Mouse (Mus musculus): Measurements from ENCODE around the gene Pbx1. TPM values are rescaled to one million over a fixed set of nuclear protein-coding genes. Genes with fewer than 3 reads are reported as not detected.

The Pbx1 gene
- polyA plus RNA-seq, 1 experiment from 2014 or later, result 59.2 TPM

- Histone ChIP-seq H3K4me3 (ENCODE audit: low read depth, low read length) (no peak overlapping the region), H3K9ac (ENCODE audit: low read depth, low read length) (no peak overlapping the region), H3K27ac (ENCODE audit: low read depth, low read length) (0 out of 2 replicates have a peak overlapping the region, but pooled peaks have one; percentile 13), H3K36me3 (ENCODE audit: control insufficient read depth, insufficient read depth, low read length) (no peaks in the 10 kb centered on the region), H3K27me3 (ENCODE audit: control insufficient read depth, insufficient read depth, low read length) (no peaks in the 10 kb centered on the region), H3K4me1 (replicated peaks; ENCODE audit: control insufficient read depth, insufficient read depth, low read length) (peaks cover 30% of the 10 kb centered on the region), H3K4me2 (replicated peaks; ENCODE audit: low read depth, low read length) (no peak overlapping the region), H3K9me3 (ENCODE audit: control insufficient read depth, low read length) (no peaks in the 10 kb centered on the region)
- 80% methylated on average over 8 of the region's 8 CpGs for WGBS
- ATAC-seq (ENCODE audit: low FRiP score), result no peak
- DNase-seq (ENCODE audit: low spot score), result no peak
Observed at GRCm38 (mm10) chr1:168290236-168290985, 141.7 kb downstream of the Pbx1 start.

- no peak overlapping the region for H3K4me3 ChIP-seq (ENCODE audit: low read depth, low read length)
Observed at GRCm38 (mm10) chr1:168288891-168289545, 143.1 kb downstream of the Pbx1 start.

GRCm38 (mm10) chr1:168287843-168288591 is 144.1 kb downstream of the Pbx1 start:
- peaks cover 40% of the 10 kb centered on the region for H3K4me1 ChIP-seq (replicated peaks; ENCODE audit: control insufficient read depth, insufficient read depth, low read length)
- H3K9ac ChIP-seq (ENCODE audit: low read depth, low read length), result peak overlapping the region; percentile 56
- no peak overlapping the region for H3K4me3 ChIP-seq (ENCODE audit: low read depth, low read length)
- H3K27ac ChIP-seq (ENCODE audit: low read depth, low read length), result peak overlapping the region; percentile 95
- no peaks in the 10 kb centered on the region for H3K9me3 ChIP-seq (ENCODE audit: control insufficient read depth, low read length)
- peak overlapping the region; percentile 17 for H3K4me2 ChIP-seq (replicated peaks; ENCODE audit: low read depth, low read length)
- ATAC-seq (ENCODE audit: low FRiP score) (peak; percentile 46), DNase-seq (ENCODE audit: low spot score) (peak; percentile 58)
- no peaks in the 10 kb centered on the region for H3K27me3 ChIP-seq (ENCODE audit: control insufficient read depth, insufficient read depth, low read length)
- no peaks in the 10 kb centered on the region for H3K36me3 ChIP-seq (ENCODE audit: control insufficient read depth, insufficient read depth, low read length)
- 37% methylated on average over 23 of the region's 23 CpGs for WGBS

More at GRCm38 (mm10) chr1:168288891-168289545, 143.1 kb downstream of the Pbx1 start:
- Histone ChIP-seq H3K9me3 (ENCODE audit: control insufficient read depth, low read length) (no peaks in the 10 kb centered on the region), H3K27me3 (ENCODE audit: control insufficient read depth, insufficient read depth, low read length) (no peaks in the 10 kb centered on the region), H3K4me1 (replicated peaks; ENCODE audit: control insufficient read depth, insufficient read depth, low read length) (peaks cover 38% of the 10 kb centered on the region), H3K9ac (ENCODE audit: low read depth, low read length) (peak overlapping the region; percentile 1; the same call in 1 of the 2 replicates), H3K36me3 (ENCODE audit: control insufficient read depth, insufficient read depth, low read length) (no peaks in the 10 kb centered on the region), H3K27ac (ENCODE audit: low read depth, low read length) (peak overlapping the region; percentile 95), H3K4me2 (replicated peaks; ENCODE audit: low read depth, low read length) (0 out of 2 replicates have a peak overlapping the region, but pooled peaks have one; percentile 17)
- 39% methylated on average over 10 of the region's 10 CpGs for WGBS
- peak; percentile 31 for ATAC-seq (ENCODE audit: low FRiP score)
- peak; percentile 56 for DNase-seq (ENCODE audit: low spot score)

- Histone ChIP-seq H3K27me3 (ENCODE audit: control insufficient read depth, insufficient read depth, low read length) (no peaks in the 10 kb centered on the region), H3K36me3 (ENCODE audit: control insufficient read depth, insufficient read depth, low read length) (no peaks in the 10 kb centered on the region), H3K4me3 (ENCODE audit: low read depth, low read length) (no peak overlapping the region), H3K4me1 (replicated peaks; ENCODE audit: control insufficient read depth, insufficient read depth, low read length) (peaks cover 38% of the 10 kb centered on the region), H3K9ac (ENCODE audit: low read depth, low read length) (peak overlapping the region; percentile 56; the same call in 1 of the 2 replicates), H3K27ac (ENCODE audit: low read depth, low read length) (peak overlapping the region; percentile 95), H3K4me2 (replicated peaks; ENCODE audit: low read depth, low read length) (no peak overlapping the region; the same call in 1 of the 2 replicates), H3K9me3 (ENCODE audit: control insufficient read depth, low read length) (no peaks in the 10 kb centered on the region)
- WGBS, result 42% methylated on average over 2 of the region's 2 CpGs
- ATAC-seq (ENCODE audit: low FRiP score) (peak; percentile 58), DNase-seq (ENCODE audit: low spot score) (peak; percentile 52)
Observed at GRCm38 (mm10) chr1:168286862-168287650, 145.0 kb downstream of the Pbx1 start.

GRCm38 (mm10) chr1:168284566-168285141 is 147.4 kb downstream of the Pbx1 start:
- H3K4me1 ChIP-seq (replicated peaks; ENCODE audit: control insufficient read depth, insufficient read depth, low read length), result peaks cover 29% of the 10 kb centered on the region
- DNase-seq (ENCODE audit: low spot score), result peak; percentile 47
- H3K27me3 ChIP-seq (ENCODE audit: control insufficient read depth, insufficient read depth, low read length), result no peaks in the 10 kb centered on the region
- H3K36me3 ChIP-seq (ENCODE audit: control insufficient read depth, insufficient read depth, low read length), result no peaks in the 10 kb centered on the region
- no peak overlapping the region for H3K9ac ChIP-seq (ENCODE audit: low read depth, low read length)
- H3K4me2 ChIP-seq (replicated peaks; ENCODE audit: low read depth, low read length), result no peak overlapping the region
- 34% methylated on average over 9 of the region's 9 CpGs for WGBS
- no peaks in the 10 kb centered on the region for H3K9me3 ChIP-seq (ENCODE audit: control insufficient read depth, low read length)
- no peak for ATAC-seq (ENCODE audit: low FRiP score)
- peak overlapping the region; percentile 58 for H3K27ac ChIP-seq (ENCODE audit: low read depth, low read length)
- H3K4me3 ChIP-seq (ENCODE audit: low read depth, low read length), result no peak overlapping the region

- no peaks in the 10 kb centered on the region for H3K27me3 ChIP-seq (ENCODE audit: control insufficient read depth, insufficient read depth, low read length)
- no peak overlapping the region for H3K4me3 ChIP-seq (ENCODE audit: low read depth, low read length)
- WGBS, result 59% methylated on average over 15 of the region's 15 CpGs
- no peak for DNase-seq (ENCODE audit: low spot score)
- peaks cover 29% of the 10 kb centered on the region for H3K4me1 ChIP-seq (replicated peaks; ENCODE audit: control insufficient read depth, insufficient read depth, low read length)
- peak overlapping the region; percentile 58 for H3K27ac ChIP-seq (ENCODE audit: low read depth, low read length)
- H3K36me3 ChIP-seq (ENCODE audit: control insufficient read depth, insufficient read depth, low read length), result no peaks in the 10 kb centered on the region
- ATAC-seq (ENCODE audit: low FRiP score), result no peak
- H3K9ac ChIP-seq (ENCODE audit: low read depth, low read length), result no peak overlapping the region
- no peak overlapping the region for H3K4me2 ChIP-seq (replicated peaks; ENCODE audit: low read depth, low read length)
- no peaks in the 10 kb centered on the region for H3K9me3 ChIP-seq (ENCODE audit: control insufficient read depth, low read length)
Observed at GRCm38 (mm10) chr1:168283841-168284565, 148.1 kb downstream of the Pbx1 start.

- Histone ChIP-seq H3K4me3 (ENCODE audit: low read depth, low read length) (no peak overlapping the region), H3K27me3 (ENCODE audit: control insufficient read depth, insufficient read depth, low read length) (no peaks in the 10 kb centered on the region), H3K36me3 (ENCODE audit: control insufficient read depth, insufficient read depth, low read length) (no peaks in the 10 kb centered on the region), H3K9ac (ENCODE audit: low read depth, low read length) (no peak overlapping the region), H3K27ac (ENCODE audit: low read depth, low read length) (no peak overlapping the region), H3K4me2 (replicated peaks; ENCODE audit: low read depth, low read length) (no peak overlapping the region), H3K9me3 (ENCODE audit: control insufficient read depth, low read length) (no peaks in the 10 kb centered on the region), H3K4me1 (replicated peaks; ENCODE audit: control insufficient read depth, insufficient read depth, low read length) (peaks cover 24% of the 10 kb centered on the region)
- ATAC-seq (ENCODE audit: low FRiP score), result no peak
- WGBS, result 86% methylated on average over 2 of the region's 2 CpGs
- no peak for DNase-seq (ENCODE audit: low spot score)
Observed at GRCm38 (mm10) chr1:168283421-168283820, 148.6 kb downstream of the Pbx1 start.

Data from hindbrain, embryonic 11.5 days (tissue).